Mouse (Mus musculus): ENCODE measurements around the gene Ptpn14. TPM values are rescaled to one million over a fixed set of nuclear protein-coding genes. Genes with fewer than 3 reads are reported as not detected.

Gene Ptpn14
- total RNA-seq, 1 experiment = 27.1 TPM

GRCm38 (mm10) chr1:189784503-189784902 is 56.4 kb downstream of the Ptpn14 start:
- no peaks in the 10 kb centered on the region for H3K9me3 ChIP-seq (ENCODE audit: control insufficient read depth, insufficient read depth, low read depth, low read length)
- H3K27ac ChIP-seq (ENCODE audit: insufficient read depth, low read depth, low read length, poor library complexity, severe bottlenecking) = no peak overlapping the region
- no peak overlapping the region for H3K4me3 ChIP-seq (ENCODE audit: insufficient read depth in 1 of 2, low read depth in 1 of 2, low read length in 2 of 2, poor library complexity in 1 of 2, severe bottlenecking in 1 of 2)
- no peak overlapping the region for H3K9ac ChIP-seq (ENCODE audit: insufficient read depth, low read depth, low read length, poor library complexity, severe bottlenecking)
- no peak for DNase-seq (ENCODE audit: low read depth, low spot score)
- in situ Hi-C loops (cut with MboI; ENCODE audit: low sequenced_read_pairs in 2 of 2, unreplicated experiment in 2 of 2) = no loop called here
- H3K4me1 ChIP-seq (ENCODE audit: control insufficient read depth in 2 of 2, insufficient read depth in 2 of 2, low read length in 2 of 2, poor library complexity in 1 of 2) = peaks cover 0 to 28% of the 10 kb centered on the region in 2 experiments; a peak in 2 of 4 replicates
- H3K36me3 ChIP-seq (ENCODE audit: control insufficient read depth, insufficient read depth, low read length, poor library complexity, severe bottlenecking) = peaks cover 5% of the 10 kb centered on the region; the same call in 1 of the 2 replicates
- TF ChIP-seq MAFK (IDR thresholded peaks at IDR 0.05; ENCODE audit: insufficient read depth, low read depth, low read length) (no peak), CHD2 (IDR thresholded peaks at IDR 0.05; ENCODE audit: low read depth, low read length) (no peak), ZC3H11A (IDR thresholded peaks at IDR 0.05; ENCODE audit: borderline replicate concordance, low read depth, low read length) (no peak), HCFC1 (IDR thresholded peaks at IDR 0.05; ENCODE audit: borderline replicate concordance, insufficient read depth, low read length) (no peak), ZNF384 (IDR thresholded peaks at IDR 0.05; ENCODE audit: low read depth, low read length) (no peak)

GRCm38 (mm10) chr1:189786707-189787485 is 58.8 kb downstream of the Ptpn14 start:
- Histone ChIP-seq H3K27ac (ENCODE audit: insufficient read depth, low read depth, low read length, poor library complexity, severe bottlenecking) (no peak overlapping the region), H3K4me1 (ENCODE audit: control insufficient read depth in 2 of 2, insufficient read depth in 2 of 2, low read length in 2 of 2, poor library complexity in 1 of 2) (peaks cover 0 to 28% of the 10 kb centered on the region in 2 experiments; a peak in 2 of 4 replicates), H3K9me3 (ENCODE audit: control insufficient read depth, insufficient read depth, low read depth, low read length) (no peaks in the 10 kb centered on the region), H3K9ac (ENCODE audit: insufficient read depth, low read depth, low read length, poor library complexity, severe bottlenecking) (no peak overlapping the region), H3K4me3 (ENCODE audit: insufficient read depth in 1 of 2, low read depth in 1 of 2, low read length in 2 of 2, poor library complexity in 1 of 2, severe bottlenecking in 1 of 2) (no peak overlapping the region), H3K36me3 (ENCODE audit: control insufficient read depth, insufficient read depth, low read length, poor library complexity, severe bottlenecking) (peaks cover 8% of the 10 kb centered on the region; the same call in 1 of the 2 replicates)
- DNase-seq (ENCODE audit: low read depth, low spot score) = no peak
- in situ Hi-C loops (cut with MboI; ENCODE audit: low sequenced_read_pairs in 2 of 2, unreplicated experiment in 2 of 2) = no loop called here
- TF ChIP-seq ZNF384 (IDR thresholded peaks at IDR 0.05; ENCODE audit: low read depth, low read length) (no peak), HCFC1 (IDR thresholded peaks at IDR 0.05; ENCODE audit: borderline replicate concordance, insufficient read depth, low read length) (no peak), MAFK (IDR thresholded peaks at IDR 0.05; ENCODE audit: insufficient read depth, low read depth, low read length) (no peak), CHD2 (IDR thresholded peaks at IDR 0.05; ENCODE audit: low read depth, low read length) (no peak), ZC3H11A (IDR thresholded peaks at IDR 0.05; ENCODE audit: borderline replicate concordance, low read depth, low read length) (no peak)

- in situ Hi-C loops (cut with MboI; ENCODE audit: low sequenced_read_pairs in 2 of 2, unreplicated experiment in 2 of 2) = no loop called here
- TF ChIP-seq CHD2 (IDR thresholded peaks at IDR 0.05; ENCODE audit: low read depth, low read length) (no peak), ZNF384 (IDR thresholded peaks at IDR 0.05; ENCODE audit: low read depth, low read length) (no peak)
- Histone ChIP-seq H3K4me3 (ENCODE audit: insufficient read depth in 1 of 2, low read depth in 1 of 2, low read length in 2 of 2, poor library complexity in 1 of 2, severe bottlenecking in 1 of 2) (no peak overlapping the region), H3K9ac (ENCODE audit: insufficient read depth, low read depth, low read length, poor library complexity, severe bottlenecking) (no peak overlapping the region), H3K4me1 (ENCODE audit: control insufficient read depth in 2 of 2, insufficient read depth in 2 of 2, low read length in 2 of 2, poor library complexity in 1 of 2) (peaks cover 0 to 20% of the 10 kb centered on the region in 2 experiments; a peak in 1 of 4 replicates), H3K27ac (ENCODE audit: insufficient read depth, low read depth, low read length, poor library complexity, severe bottlenecking) (no peak overlapping the region), H3K36me3 (ENCODE audit: control insufficient read depth, insufficient read depth, low read length, poor library complexity, severe bottlenecking) (peaks cover 12% of the 10 kb centered on the region; the same call in 1 of the 2 replicates), H3K9me3 (ENCODE audit: control insufficient read depth, insufficient read depth, low read depth, low read length) (no peaks in the 10 kb centered on the region)
- DNase-seq (ENCODE audit: low read depth, low spot score) = no peak
Observed at GRCm38 (mm10) chr1:189789545-189789944, 61.5 kb downstream of the Ptpn14 start.

- Histone ChIP-seq H3K36me3 (ENCODE audit: control insufficient read depth, insufficient read depth, low read length, poor library complexity, severe bottlenecking) (peaks cover 17% of the 10 kb centered on the region; the same call in 1 of the 2 replicates), H3K9ac (ENCODE audit: insufficient read depth, low read depth, low read length, poor library complexity, severe bottlenecking) (no peak overlapping the region), H3K4me3 (ENCODE audit: insufficient read depth in 1 of 2, low read depth in 1 of 2, low read length in 2 of 2, poor library complexity in 1 of 2, severe bottlenecking in 1 of 2) (no peak overlapping the region), H3K9me3 (ENCODE audit: control insufficient read depth, insufficient read depth, low read depth, low read length) (no peaks in the 10 kb centered on the region), H3K4me1 (ENCODE audit: control insufficient read depth in 2 of 2, insufficient read depth in 2 of 2, low read length in 2 of 2, poor library complexity in 1 of 2) (peaks cover 0 to 14% of the 10 kb centered on the region in 2 experiments; a peak in 1 of 4 replicates), H3K27ac (ENCODE audit: insufficient read depth, low read depth, low read length, poor library complexity, severe bottlenecking) (no peak overlapping the region)
- DNase-seq (ENCODE audit: low read depth, low spot score) = no peak
- in situ Hi-C loops (cut with MboI; ENCODE audit: low sequenced_read_pairs in 2 of 2, unreplicated experiment in 2 of 2) = no loop called here
- TF ChIP-seq ZC3H11A (IDR thresholded peaks at IDR 0.05; ENCODE audit: borderline replicate concordance, low read depth, low read length) (no peak), ZNF384 (IDR thresholded peaks at IDR 0.05; ENCODE audit: low read depth, low read length) (no peak), MAFK (IDR thresholded peaks at IDR 0.05; ENCODE audit: insufficient read depth, low read depth, low read length) (no peak), CHD2 (IDR thresholded peaks at IDR 0.05; ENCODE audit: low read depth, low read length) (no peak), HCFC1 (IDR thresholded peaks at IDR 0.05; ENCODE audit: borderline replicate concordance, insufficient read depth, low read length) (no peak)
Observed at GRCm38 (mm10) chr1:189790666-189791065, 62.6 kb downstream of the Ptpn14 start.
